Mouse (Mus musculus) intestine, postnatal 0 days (tissue): ENCODE data around the gene Adprhl1. TPM values are rescaled to one million over a fixed set of nuclear protein-coding genes. Genes with fewer than 3 reads are reported as not detected.

Experiments used
- ATAC-seq: fragments of 200-750 bp; cut with Nextera tagmentation; 2 replicates; pipeline ENCODE4 v1.8.0; 2017; ENCODE audit warnings: mild to moderate bottlenecking, moderate TSS enrichment, moderate library complexity
- H3K27ac ChIP-seq: fragments of 300-500 bp; sonication (generic); 2 replicates; pipeline ENCODE4 v1.5.1; 2014; ENCODE audit warnings: mild to moderate bottlenecking, low read depth, low read length, moderate library complexity
- H3K27me3 ChIP-seq: fragments of 300-500 bp; sonication (generic); replicated peaks from 2 replicates; pipeline ENCODE4 v1.6.1; 2014; ENCODE audit warnings: low read length, mixed read lengths; ENCODE audit not compliant: control insufficient read depth, insufficient read depth
- H3K36me3 ChIP-seq: fragments of 300-500 bp; sonication (generic); 2 replicates; pipeline ENCODE4 v1.6.1; 2014; ENCODE audit warnings: mild to moderate bottlenecking, moderate library complexity; ENCODE audit not compliant: control insufficient read depth, insufficient read depth
- H3K4me1 ChIP-seq: fragments of 300-500 bp; sonication (generic); replicated peaks from 2 replicates; pipeline ENCODE4 v1.6.1; 2014; ENCODE audit warnings: antibody characterized with exemption, low read length, mixed read lengths; ENCODE audit not compliant: control insufficient read depth, insufficient read depth
- H3K4me2 ChIP-seq: fragments of 300-500 bp; sonication (generic); replicated peaks from 2 replicates; pipeline ENCODE4 v1.6.1; 2014; ENCODE audit warnings: low read depth, mild to moderate bottlenecking, moderate library complexity
- H3K4me3 ChIP-seq: fragments of 300-500 bp; sonication (generic); 2 replicates; pipeline ENCODE4 v1.5.1; 2014; ENCODE audit warnings: low read depth, low read length
- H3K9ac ChIP-seq: fragments of 300-500 bp; sonication (generic); 2 replicates; pipeline ENCODE4 v1.6.1; 2014; ENCODE audit warnings: mild to moderate bottlenecking, low read depth, low read length
- H3K9me3 ChIP-seq: fragments of 300-500 bp; sonication (generic); 2 replicates; pipeline ENCODE4 v1.6.1; 2016; ENCODE audit warnings: mixed run types; ENCODE audit not compliant: control insufficient read depth
- CTCF ChIP-seq: sonication (generic); IDR thresholded peaks from 2 replicates; pipeline ENCODE4 v1.5.1; 2016; ENCODE audit warnings: low read depth, mild to moderate bottlenecking, control low read depth, antibody characterized with exemption, moderate library complexity
- WGBS: fragments of 180-500 bp; shearing (Covaris S2); extraction: QIAGEN DNeasy Blood & Tissue Kit; methylation state at CpG from one replicate; pipeline ENCODE4 v1.1.7; 2014; 5-methylcytosine and 5-hydroxymethylcytosine counted together
- polyA plus RNA-seq: library from polyadenylated mRNA; unstranded; fragments of >200 nt; fragmentation: Nextera tagmentation; extraction: Ambion mirVana; gene quantifications from 2 replicates; pipeline ENCODE4 v1.2.1, GENCODE M21; 2015

The Adprhl1 gene
- polyA plus RNA-seq, 1 experiment from 2014 or later, result not detected

DNA sequence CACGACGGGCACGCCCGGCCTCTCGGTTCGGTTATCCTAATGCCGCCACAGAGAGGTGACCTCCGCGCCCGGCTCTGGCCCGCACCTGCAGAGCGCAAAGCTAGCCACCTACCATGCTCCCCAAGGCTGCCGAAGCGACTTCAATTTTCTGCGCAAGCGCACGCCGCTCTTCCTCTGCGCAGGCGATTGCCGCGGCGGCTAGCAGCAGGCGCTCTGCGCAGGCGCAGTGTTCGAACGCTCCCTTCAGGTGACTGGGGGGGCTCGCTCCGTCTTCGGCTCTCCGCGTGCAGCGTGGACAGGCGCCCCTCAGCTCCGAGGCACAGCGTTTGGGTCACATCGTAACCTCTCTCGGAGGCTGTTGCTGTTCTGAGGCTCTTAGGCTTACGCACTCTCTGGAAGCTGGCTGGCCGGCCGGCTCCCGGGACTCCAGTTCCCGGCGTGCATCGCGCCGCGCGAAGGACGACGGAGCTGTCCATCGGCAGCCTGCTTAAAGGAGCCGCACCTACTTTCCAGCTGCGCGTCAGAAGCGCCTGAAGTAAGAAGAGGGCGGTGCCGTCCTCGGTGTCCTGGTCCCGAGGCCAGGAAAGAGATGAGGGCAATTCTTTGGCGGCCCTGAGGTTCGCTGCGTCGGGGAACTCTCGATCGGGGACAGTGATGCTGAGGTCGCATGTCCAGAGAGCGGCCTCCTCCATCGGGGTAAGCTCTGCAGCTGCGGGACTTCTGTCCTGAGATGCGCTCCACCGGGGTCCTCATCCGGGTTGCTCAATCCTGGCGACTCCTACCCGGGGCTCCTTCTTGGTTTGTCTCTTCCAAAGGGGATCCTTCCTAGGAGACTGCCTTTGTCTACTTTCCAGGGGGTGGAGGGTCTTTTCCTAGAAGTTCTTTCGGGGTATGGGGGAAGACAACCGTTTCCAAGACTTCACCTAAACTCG, 34.0 kb upstream of the Adprhl1 start, which contains the start of the genes Dcun1d2 and Tmco3:
Gene Dcun1d2 (minus strand): TSS at position 440 of the 932 bp plus-strand sequence.
Gene Tmco3 (plus strand): TSS at position 499 of the 932 bp plus-strand sequence.
- H3K9me3 ChIP-seq, result no peaks in the 10 kb centered on the region
- peak; percentile 92 for ATAC-seq
- H3K27ac ChIP-seq, result peak within 1 kb of the TSS; percentile 95
- H3K36me3 ChIP-seq, result peaks cover 4% of the 10 kb centered on the region; the same call in 1 of the 2 replicates
- H3K4me2 ChIP-seq, result peak within 1 kb of the TSS; percentile 93
- peak within 1 kb of the TSS; percentile 65 for H3K9ac ChIP-seq
- no peaks in the 10 kb centered on the region for H3K27me3 ChIP-seq
- WGBS, result under 1% methylated on average over 79 of the region's 79 CpGs
- TF ChIP-seq CTCF, result no peak
- no peaks in the 10 kb centered on the region for H3K4me1 ChIP-seq
- H3K4me3 ChIP-seq, result peak within 1 kb of the TSS; percentile 70

GRCm38 (mm10) chr8:13287304-13287691, 33.3 kb upstream of the Adprhl1 start:
- peak overlapping the region; percentile 70 for H3K4me3 ChIP-seq
- under 1% methylated on average over 34 of the region's 34 CpGs for WGBS
- H3K4me2 ChIP-seq, result peak overlapping the region; percentile 93
- peak overlapping the region; percentile 65 for H3K9ac ChIP-seq
- peak; percentile 83 for ATAC-seq
- H3K36me3 ChIP-seq, result no peaks in the 10 kb centered on the region
- H3K4me1 ChIP-seq, result no peaks in the 10 kb centered on the region
- no peaks in the 10 kb centered on the region for H3K27me3 ChIP-seq
- peak overlapping the region; percentile 95 for H3K27ac ChIP-seq
- no peak for TF ChIP-seq CTCF
- H3K9me3 ChIP-seq, result no peaks in the 10 kb centered on the region

DNA sequence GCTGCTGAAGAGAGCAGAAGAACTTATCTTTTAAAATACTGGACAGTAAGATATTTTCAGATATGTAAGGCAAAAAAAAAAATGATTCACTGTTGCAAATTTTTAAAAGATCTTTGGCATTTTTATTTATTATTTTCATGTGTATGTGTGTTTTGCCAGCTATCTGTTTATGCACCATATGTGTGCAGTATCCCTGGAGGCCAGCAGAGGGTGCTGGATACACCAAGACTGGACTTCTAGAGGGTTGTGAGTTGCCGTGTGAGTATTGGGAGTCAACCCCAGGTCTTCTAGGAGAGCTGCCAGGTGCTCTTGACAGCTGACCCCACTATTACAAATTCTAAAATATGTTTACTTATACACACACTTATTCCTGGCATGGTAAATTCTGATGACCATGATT, 29.2 kb upstream of the Adprhl1 start:
- WGBS, result 78% methylated on average over 1 of the region's 1 CpGs
- Histone ChIP-seq H3K27me3 (no peaks in the 10 kb centered on the region), H3K9me3 (no peaks in the 10 kb centered on the region), H3K9ac (no peak overlapping the region), H3K4me3 (no peak overlapping the region), H3K4me2 (no peak overlapping the region), H3K27ac (no peak overlapping the region), H3K4me1 (no peaks in the 10 kb centered on the region), H3K36me3 (no peaks in the 10 kb centered on the region)
- TF ChIP-seq CTCF, result peak; percentile 41
- no peak for ATAC-seq

DNA sequence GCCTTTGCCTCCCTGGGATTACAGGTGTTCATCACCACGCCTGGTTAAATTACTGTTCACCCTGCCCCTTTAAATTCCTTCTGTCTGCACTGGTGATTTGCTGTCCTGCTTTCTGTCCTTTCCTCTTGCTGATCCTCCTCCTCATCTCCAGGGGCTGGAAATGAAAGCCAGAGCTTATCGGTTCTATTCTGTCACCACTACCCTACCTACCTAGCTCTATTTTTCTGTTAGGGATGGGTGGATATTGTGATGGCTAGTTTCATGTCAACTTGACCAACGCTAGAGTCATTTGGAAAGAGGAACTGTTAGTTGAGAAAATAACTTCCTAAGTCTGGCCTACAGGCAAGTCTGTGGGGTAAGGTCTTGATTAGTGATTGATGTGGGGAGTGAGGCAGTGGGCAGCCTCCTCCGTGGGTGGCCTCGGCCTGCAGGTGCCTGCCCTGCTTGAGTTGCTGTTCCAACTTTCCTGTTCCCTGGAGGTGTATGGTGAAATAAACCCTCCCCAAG, 23.0 kb upstream of the Adprhl1 start:
- no peak overlapping the region for H3K4me2 ChIP-seq
- no peaks in the 10 kb centered on the region; the same call in 1 of the 2 replicates for H3K36me3 ChIP-seq
- no peak for TF ChIP-seq CTCF
- no peaks in the 10 kb centered on the region for H3K9me3 ChIP-seq
- no peaks in the 10 kb centered on the region for H3K4me1 ChIP-seq
- no peak overlapping the region for H3K4me3 ChIP-seq
- ATAC-seq, result no peak
- no peak overlapping the region for H3K27ac ChIP-seq
- WGBS, result 75% methylated on average over 5 of the region's 5 CpGs
- H3K27me3 ChIP-seq, result no peaks in the 10 kb centered on the region
- no peak overlapping the region for H3K9ac ChIP-seq

GRCm38 (mm10) chr8:13272834-13273233, 18.9 kb upstream of the Adprhl1 start:
- Histone ChIP-seq H3K4me1 (no peaks in the 10 kb centered on the region), H3K27me3 (no peaks in the 10 kb centered on the region), H3K9ac (no peak overlapping the region), H3K27ac (no peak overlapping the region), H3K4me3 (no peak overlapping the region), H3K9me3 (no peaks in the 10 kb centered on the region), H3K36me3 (peaks cover 30% of the 10 kb centered on the region), H3K4me2 (no peak overlapping the region)
- no peak for TF ChIP-seq CTCF
- no peak for ATAC-seq
- 87% methylated on average over 5 of the region's 5 CpGs for WGBS

DNA sequence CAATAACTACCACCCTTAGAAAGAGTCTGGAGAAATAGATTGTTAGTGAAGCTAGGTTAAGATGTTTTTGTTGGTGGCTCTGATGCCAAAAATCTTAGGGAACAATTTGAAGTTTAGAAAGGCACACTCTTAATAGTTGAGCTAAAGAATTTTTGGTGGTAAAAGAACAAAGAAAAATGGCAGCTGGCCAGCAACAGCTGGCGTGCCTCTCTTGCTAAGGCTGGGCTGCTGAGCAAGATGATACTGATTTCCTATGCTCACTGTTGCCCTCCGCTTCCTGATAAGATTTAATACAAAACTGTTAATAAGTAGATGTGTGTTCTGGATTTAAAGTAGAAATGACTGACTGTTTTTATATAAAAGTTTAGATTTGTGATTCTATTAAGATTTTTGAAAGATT, 13.6 kb upstream of the Adprhl1 start:
- Histone ChIP-seq H3K4me3 (no peak overlapping the region), H3K27ac (no peak overlapping the region), H3K9ac (no peak overlapping the region), H3K27me3 (no peaks in the 10 kb centered on the region), H3K9me3 (no peaks in the 10 kb centered on the region), H3K36me3 (peaks cover 37% of the 10 kb centered on the region), H3K4me1 (no peaks in the 10 kb centered on the region), H3K4me2 (no peak overlapping the region)
- no peak for ATAC-seq
- no peak for TF ChIP-seq CTCF
- WGBS, result 73% methylated on average over 2 of the region's 2 CpGs
